Mouse (Mus musculus) activated CD4-positive, CD25-positive, alpha-beta regulatory T cell, adult 4 months (primary cell): ENCODE measurements around the gene Obp1b. TPM values are rescaled to one million over a fixed set of nuclear protein-coding genes. Genes with fewer than 3 reads are reported as not detected.
"Not testable (repeated sequence)": the region's sequence is repeated elsewhere in the genome, so short reads cannot be mapped to it uniquely, and the experiment has no call there.

Experiments
- ATAC-seq: one replicate; pipeline ENCODE4 v1.8.0; 2017
- polyA plus RNA-seq, 2 experiments: library from polyadenylated mRNA; unstranded; fragments of 100-300 nt; shearing (Covaris generic); gene quantifications; one replicate each; pipeline ENCODE4 v1.2.1; 2017

Gene Obp1b
- not detected for polyA plus RNA-seq

DNA sequence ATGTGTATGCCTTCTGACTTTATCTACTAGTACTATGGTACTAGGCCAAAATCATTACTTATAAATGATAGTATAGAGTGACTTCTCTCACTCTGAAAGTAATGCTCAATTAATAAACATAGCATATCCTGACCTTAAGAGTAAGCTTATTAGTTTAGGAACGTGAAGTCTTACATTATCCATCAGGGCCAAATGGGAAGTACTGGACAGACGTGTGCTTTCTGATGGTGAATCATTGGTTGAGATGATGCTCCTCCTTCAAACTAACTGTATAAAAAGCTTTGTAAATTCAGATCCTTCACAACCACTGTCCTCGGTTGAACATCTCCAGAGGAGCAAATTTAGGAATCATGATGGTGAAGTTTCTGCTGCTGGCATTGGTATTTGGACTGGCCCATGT is at the start of gene Obp1b:
Gene Obp1b (plus strand): TSS at position 301 of the 400 bp plus-strand sequence.
- ATAC-seq, result not testable (repeated sequence)

GRCm38 (mm10) chrX:78202220-78202619 is 15.6 kb downstream of the Obp1b start:
- not testable (repeated sequence) for ATAC-seq

- ATAC-seq, result no peak
Measured at GRCm38 (mm10) chrX:78202829-78203228, 16.3 kb downstream of the Obp1b start.

Other genes with a start within 250 kb of the Obp1b start
- gene Obp1a, start 95.4 kb upstream of the Obp1b start, polyA plus RNA-seq, result not detected
- gene Gm5938, start 61.3 kb upstream of the Obp1b start, polyA plus RNA-seq, result not detected
- not detected for gene Gm14743, start 59.1 kb downstream of the Obp1b start, polyA plus RNA-seq
- gene 4930480E11Rik, start 182.9 kb downstream of the Obp1b start, polyA plus RNA-seq, result not detected